Mouse (Mus musculus): ENCODE measurements around the gene Zkscan14.
"Not testable (repeated sequence)": the region's sequence is repeated elsewhere in the genome, so short reads cannot be mapped to it uniquely, and the experiment has no call there.

The Zkscan14 gene

DNA sequence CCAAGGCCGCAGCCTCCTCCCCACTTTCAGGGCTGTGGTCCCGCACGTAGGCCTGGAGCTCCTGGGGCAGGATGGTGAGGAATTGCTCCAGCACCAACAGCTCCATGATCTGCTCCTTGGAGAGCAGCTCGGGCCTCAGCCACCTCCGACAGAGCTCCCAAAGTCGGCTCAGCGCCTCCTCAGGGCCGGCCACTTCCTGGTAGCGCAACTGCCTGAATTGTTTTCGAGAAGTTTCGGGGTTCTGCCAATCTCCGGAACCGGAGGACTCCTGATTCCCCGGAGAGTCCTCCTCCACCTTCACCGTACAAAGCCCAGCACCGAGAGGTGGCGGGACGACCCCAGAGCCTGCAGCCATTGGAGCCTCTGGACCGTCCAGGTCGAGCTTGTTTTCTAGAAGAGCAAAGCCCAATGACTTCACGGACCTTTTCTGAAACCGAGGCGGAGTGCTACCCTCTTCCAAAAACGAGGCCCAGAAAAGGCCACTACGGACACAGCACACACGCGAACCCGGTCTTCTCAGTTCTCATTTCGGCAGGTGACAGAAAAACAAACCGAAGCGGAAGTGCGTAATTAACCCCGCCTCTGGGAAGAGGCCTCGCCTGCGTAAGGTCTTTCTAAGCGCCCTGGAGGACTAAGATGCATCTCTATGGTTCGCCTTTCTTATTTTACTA is at the start of gene Zkscan14:
Zkscan14 (minus strand) TSS at position 548 of the 671 bp plus-strand sequence.
- peak; percentile 87 for DNase-seq

DNA sequence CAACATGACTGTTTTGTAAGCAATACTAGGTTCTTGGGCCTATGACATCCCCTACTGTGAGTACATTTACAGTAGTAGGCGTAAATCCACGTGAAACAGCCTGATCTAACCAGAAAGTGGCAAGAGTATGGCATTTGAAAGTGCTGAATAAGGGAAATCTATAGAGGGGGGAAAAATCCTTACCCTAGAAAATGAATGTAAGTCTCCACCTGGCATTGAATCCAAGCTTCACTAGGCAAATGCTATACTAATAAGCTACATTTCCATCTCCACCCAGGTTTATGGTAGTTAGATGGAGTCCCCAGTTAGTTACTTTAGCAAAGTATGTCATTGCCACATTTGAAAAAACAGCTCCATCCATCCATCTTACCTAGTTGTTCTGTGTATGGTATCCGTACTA is 47.9 kb upstream of the Zkscan14 start:
- no peak for DNase-seq

GRCm38 (mm10) chr5:145234636-145235035 is 33.0 kb upstream of the Zkscan14 start:
- DNase-seq: peak; percentile 31 to 53

DNA sequence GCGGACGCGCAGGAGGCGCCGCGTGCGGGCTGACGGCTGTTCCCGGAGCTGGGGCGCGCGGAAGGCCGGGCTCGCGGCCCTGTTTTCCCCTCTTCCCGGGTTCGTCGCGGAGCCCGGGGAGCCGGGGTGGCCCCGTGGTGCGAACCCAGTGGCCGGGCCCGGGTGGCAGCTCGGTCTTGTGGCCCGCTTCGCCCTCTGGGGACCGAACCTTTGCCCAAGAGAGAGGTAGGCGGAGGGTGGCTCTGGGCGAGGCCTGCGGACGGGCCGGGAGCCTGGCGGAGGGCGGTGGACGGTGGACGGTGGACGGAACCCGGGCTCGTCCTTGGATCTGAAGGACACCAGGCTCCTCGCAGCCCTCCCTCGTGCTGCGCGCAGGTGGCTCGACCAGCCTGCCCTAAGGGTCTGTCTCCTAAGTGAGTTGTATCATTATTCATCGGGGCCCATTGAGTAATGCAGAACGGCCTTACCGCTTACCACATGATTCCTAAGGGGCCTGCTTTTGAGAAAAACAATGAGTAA is 30.3 kb upstream of the Zkscan14 start:
- peak in 1 of 2 experiments; percentile 23 for DNase-seq

- peak; percentile 97 to 98 for DNase-seq
Observed at GRCm38 (mm10) chr5:145231367-145231871, 29.8 kb upstream of the Zkscan14 start, which contains the start of gene Zfp655. Gene Zfp655, plus strand, starts transcription at chr5:145231715.

DNA sequence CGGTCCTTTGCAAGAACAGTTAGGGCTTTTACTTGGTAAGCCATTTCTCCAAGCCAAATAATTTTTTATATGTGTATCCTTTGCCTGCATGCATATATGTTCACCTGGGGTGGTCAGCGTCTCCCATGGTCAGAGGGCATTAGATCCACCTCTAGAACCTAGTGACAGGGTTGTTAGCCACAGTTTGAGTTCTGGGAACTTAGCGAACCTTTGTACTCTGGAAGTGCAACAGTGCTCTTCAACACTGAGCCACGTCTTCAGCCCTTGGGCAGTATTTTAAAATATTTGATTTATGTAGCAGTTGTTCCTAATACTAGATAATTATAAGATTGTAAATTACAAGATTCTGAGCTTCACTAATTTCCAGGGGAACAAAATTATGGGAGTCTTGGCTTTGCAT is 29.0 kb upstream of the Zkscan14 start:
- DNase-seq: peak; percentile 29 to 32

DNA sequence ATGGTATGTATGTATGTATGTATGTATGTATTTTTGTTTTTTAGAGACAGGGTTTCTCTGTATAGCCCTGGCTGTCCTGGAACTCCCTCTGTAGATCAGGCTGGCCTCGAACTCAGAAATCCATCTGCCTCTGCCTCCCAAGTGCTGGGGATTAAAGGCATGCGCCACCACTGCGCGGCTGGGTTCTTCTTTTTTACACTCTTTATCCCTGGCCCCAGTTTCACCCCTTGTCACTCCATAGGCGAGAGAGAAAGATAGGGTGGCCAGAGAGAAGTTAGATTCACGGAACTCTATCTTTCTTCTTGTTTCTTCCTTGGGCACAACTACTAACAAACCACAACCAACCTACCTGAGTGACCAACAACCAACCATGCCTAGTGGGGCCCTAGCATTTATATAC is 27.6 kb upstream of the Zkscan14 start:
- DNase-seq: not testable (repeated sequence)

GRCm38 (mm10) chr5:145226453-145226852 is 24.8 kb upstream of the Zkscan14 start:
- no peak for DNase-seq

GRCm38 (mm10) chr5:145223395-145223794 is 21.7 kb upstream of the Zkscan14 start:
- DNase-seq: no peak

- DNase-seq: no peak
Observed at GRCm38 (mm10) chr5:145222840-145223239, 21.2 kb upstream of the Zkscan14 start.

GRCm38 (mm10) chr5:145219981-145220380 is 18.3 kb upstream of the Zkscan14 start:
- peak; percentile 67 to 72 for DNase-seq

DNA sequence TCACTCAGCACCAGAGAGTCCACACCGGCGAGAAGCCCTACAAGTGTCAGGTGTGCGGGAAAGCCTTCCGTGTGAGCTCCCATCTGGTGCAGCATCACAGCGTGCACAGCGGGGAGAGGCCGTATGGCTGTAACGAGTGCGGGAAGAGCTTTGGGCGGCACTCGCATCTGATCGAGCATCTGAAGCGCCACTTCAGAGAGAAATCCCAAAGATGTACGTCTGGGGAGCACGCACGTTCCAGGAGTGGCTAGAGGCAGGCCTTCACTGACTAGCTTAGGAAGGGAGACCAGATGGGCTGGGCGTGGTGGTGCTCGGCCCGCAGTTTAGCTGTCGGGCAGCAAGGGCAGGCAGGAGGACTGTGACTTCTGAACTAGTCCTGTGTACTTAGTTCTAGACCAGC is 17.0 kb upstream of the Zkscan14 start:
- no peak for DNase-seq

DNA sequence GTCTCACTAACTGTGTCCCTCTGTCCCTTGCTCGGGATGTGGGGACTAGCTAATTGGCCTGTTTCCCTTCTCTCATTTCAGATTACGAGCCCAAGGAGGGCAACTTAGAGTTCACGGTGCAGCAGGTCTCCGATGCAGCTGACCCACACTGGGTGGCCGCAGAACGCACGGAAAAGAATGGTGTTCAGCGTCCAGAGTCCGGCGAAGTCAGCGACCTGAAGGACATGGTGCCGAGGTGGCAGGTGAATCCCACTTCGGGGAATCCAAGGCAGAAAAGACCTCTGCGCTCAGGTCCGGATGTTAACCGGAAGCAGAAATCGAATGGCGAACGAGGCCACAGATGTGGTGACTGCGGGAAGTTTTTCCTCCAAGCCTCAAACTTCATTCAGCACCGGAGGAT is 16.5 kb upstream of the Zkscan14 start:
- peak in 1 of 2 experiments; percentile 63 for DNase-seq

- DNase-seq: no peak
Observed at GRCm38 (mm10) chr5:145217746-145218145, 16.1 kb upstream of the Zkscan14 start.

DNA sequence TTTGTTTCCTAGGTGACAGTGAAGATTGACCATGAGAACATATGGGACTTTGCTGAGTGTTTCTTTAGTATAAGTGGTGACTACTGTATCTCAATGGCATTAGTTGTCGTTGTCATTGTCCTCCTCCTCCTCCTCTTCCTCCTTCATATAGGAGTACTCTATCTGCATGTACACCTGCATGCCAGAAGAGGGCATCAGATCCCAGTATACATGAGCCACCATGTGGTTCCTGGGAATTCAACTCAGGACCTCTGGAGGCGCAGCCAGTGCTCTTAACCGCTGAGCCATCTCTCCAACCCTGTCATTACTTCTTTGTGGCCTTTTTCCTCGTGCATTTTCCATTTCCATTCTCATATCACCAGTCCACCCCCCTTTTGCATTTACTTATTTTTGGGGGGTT is 13.0 kb upstream of the Zkscan14 start:
- peak; percentile 21 to 52 for DNase-seq

GRCm38 (mm10) chr5:145213505-145213904 is 11.8 kb upstream of the Zkscan14 start:
- DNase-seq: no peak

- DNase-seq: no peak
Observed at GRCm38 (mm10) chr5:145212216-145212615, 10.5 kb upstream of the Zkscan14 start.

GRCm38 (mm10) chr5:145211340-145211739 is 9.7 kb upstream of the Zkscan14 start:
- DNase-seq: no peak

GRCm38 (mm10) chr5:145208391-145208790 is 6.7 kb upstream of the Zkscan14 start:
- not testable (repeated sequence) for DNase-seq

DNA sequence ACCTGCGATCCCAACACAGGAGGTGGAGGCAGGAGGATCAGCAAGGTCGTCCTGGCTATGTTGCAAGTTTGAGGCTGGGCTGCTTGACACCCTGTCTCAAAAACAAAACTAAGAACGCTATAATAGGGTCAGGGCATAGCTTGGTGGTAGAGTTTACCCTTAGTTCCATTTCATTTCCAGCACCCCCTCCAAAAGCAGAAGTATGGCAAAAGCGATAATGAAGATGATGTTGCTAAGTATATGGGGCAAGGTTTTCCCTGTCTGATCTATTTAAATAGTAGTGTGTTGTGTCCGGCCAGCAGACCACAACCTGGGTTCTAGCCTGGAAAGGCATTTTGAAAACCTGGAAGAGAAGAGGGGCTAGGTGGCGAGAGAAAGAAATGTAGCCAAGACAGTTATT is 6.3 kb upstream of the Zkscan14 start:
- no peak for DNase-seq

- DNase-seq: no peak
Observed at GRCm38 (mm10) chr5:145207385-145207784, 5.7 kb upstream of the Zkscan14 start.

DNA sequence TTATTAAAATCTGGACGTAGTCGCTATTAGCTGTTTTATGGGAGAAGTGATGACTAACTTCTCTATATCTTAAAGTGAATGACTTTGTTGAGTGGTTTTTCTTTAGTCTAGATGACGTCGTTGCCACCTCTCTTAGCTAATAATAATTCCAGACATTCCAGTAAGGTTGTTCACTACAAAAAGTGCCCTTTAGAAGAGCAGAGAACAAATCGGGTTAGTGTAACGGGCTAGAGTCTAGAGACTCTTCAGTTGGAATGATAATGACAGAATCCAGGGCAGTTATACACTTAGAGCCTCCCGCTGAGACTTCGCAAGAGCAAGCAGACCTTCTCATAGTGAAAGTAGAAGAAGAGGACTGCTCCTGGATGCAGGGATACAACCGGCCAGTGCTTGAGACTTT is 3.4 kb upstream of the Zkscan14 start:
- peak in 1 of 2 experiments; percentile 4 for DNase-seq

- peak; percentile 99 for DNase-seq
Observed at GRCm38 (mm10) chr5:145203936-145204691, 2.4 kb upstream of the Zkscan14 start, which contains the start of gene Zkscan5. Gene Zkscan5, plus strand, starts transcription at chr5:145204562.

DNA sequence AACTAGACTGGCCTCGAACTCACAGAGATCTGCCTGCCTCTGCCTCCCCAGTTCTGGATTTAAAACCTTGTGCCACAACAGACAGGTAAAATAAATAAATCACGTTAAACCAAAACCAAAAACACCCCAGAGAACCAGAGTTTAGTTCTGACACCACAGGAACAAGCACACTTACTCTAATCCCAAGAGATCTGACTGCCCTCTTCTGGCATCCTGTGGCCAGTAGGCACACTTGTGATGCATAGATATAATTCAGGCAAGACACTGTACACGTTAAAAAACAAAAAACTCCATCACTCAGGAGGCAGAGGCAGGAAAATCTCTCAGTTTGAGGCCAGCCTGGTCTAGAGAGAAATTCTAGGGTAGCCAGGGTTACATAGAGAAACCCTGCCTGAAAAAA is 778 bp upstream of the Zkscan14 start:
- no peak for DNase-seq

Data from kidney, postnatal 36 days (tissue).